Comparison of ENCODE assay signal across 26 mouse cellular contexts in genomic region chr13:104447470-104447869, GRCm38 (mm10).
"Had no signal": no experiment of that assay in that cellular context is flagged by ENCODE, and none has a peak within 500 bp of the region (broad histone marks: within the 10 kb centered on the region; RNA-seq: fewer than 3 reads in every experiment).

No protein-coding gene starts in this region.

- H3K4me3 ChIP-seq: gastrocnemius, adult 2 months; heart, adult 2 months; heart, embryonic 13.5 days; heart, embryonic 15.5 days; hindbrain, embryonic 13.5 days; hindbrain, embryonic 15.5 days; left cerebral cortex, adult 2 months; limb, embryonic 10.5 days; limb, embryonic 12.5 days; liver, embryonic 13.5 days; liver, embryonic 15.5 days had no signal

- H3K4me2 ChIP-seq: heart, embryonic 11.5 days; heart, embryonic 13.5 days; heart, embryonic 15.5 days; hindbrain, embryonic 13.5 days; hindbrain, embryonic 15.5 days; limb, embryonic 12.5 days; liver, embryonic 11.5 days; liver, embryonic 13.5 days; liver, embryonic 15.5 days had no signal

- H3K9me3 ChIP-seq: heart, embryonic 13.5 days; heart, embryonic 15.5 days; hindbrain, embryonic 13.5 days; hindbrain, embryonic 15.5 days; limb, embryonic 10.5 days; limb, embryonic 12.5 days; liver, embryonic 13.5 days; liver, embryonic 15.5 days had no signal

- ATAC-seq: hindbrain, postnatal 0 days; intestine, embryonic 16.5 days; liver, postnatal 0 days had no signal

- H3K4me1 ChIP-seq: heart, embryonic 13.5 days; heart, embryonic 15.5 days; hindbrain, embryonic 13.5 days; hindbrain, embryonic 15.5 days; limb, embryonic 10.5 days; limb, embryonic 12.5 days; liver, embryonic 13.5 days; liver, embryonic 15.5 days had no signal

- H3K36me3 ChIP-seq: hindbrain, embryonic 15.5 days; liver, embryonic 13.5 days; liver, embryonic 15.5 days had no signal

- DNase-seq: gastrocnemius, adult 2 months; gastrocnemius, postnatal 14 days; gastrocnemius, postnatal 36 days; heart, adult 2 months; heart, postnatal 14 days; heart, postnatal 36 days; kidney, adult 11 months; kidney, postnatal 10 days; kidney, postnatal 25 days; layer of hippocampus, adult 9-11 months; layer of hippocampus, postnatal 36 days; liver; liver, embryonic 13.5 days; liver, postnatal 0 days had no signal

- H3K27me3 ChIP-seq: heart, embryonic 13.5 days; heart, embryonic 15.5 days; hindbrain, embryonic 13.5 days; hindbrain, embryonic 15.5 days; limb, embryonic 12.5 days; liver, embryonic 13.5 days; liver, embryonic 15.5 days had no signal

- H3K9ac ChIP-seq: heart, embryonic 13.5 days; heart, embryonic 15.5 days; hindbrain, embryonic 13.5 days; hindbrain, embryonic 15.5 days; limb, embryonic 12.5 days; liver, embryonic 13.5 days; liver, embryonic 15.5 days; liver, postnatal 0 days had no signal

- H3K27ac ChIP-seq: gastrocnemius, adult 2 months; heart, adult 2 months; heart, embryonic 13.5 days; heart, embryonic 15.5 days; hindbrain, embryonic 13.5 days; hindbrain, embryonic 15.5 days; hindbrain, postnatal 0 days; left cerebral cortex, adult 2 months; limb, embryonic 10.5 days; limb, embryonic 12.5 days; liver, embryonic 13.5 days; liver, embryonic 15.5 days had no signal
